Mouse (Mus musculus): ENCODE results near the gene Cpd.
A peak's percentile ranks its signal among the peaks of the same experiment; 100 is the strongest.

The Cpd gene

DNA sequence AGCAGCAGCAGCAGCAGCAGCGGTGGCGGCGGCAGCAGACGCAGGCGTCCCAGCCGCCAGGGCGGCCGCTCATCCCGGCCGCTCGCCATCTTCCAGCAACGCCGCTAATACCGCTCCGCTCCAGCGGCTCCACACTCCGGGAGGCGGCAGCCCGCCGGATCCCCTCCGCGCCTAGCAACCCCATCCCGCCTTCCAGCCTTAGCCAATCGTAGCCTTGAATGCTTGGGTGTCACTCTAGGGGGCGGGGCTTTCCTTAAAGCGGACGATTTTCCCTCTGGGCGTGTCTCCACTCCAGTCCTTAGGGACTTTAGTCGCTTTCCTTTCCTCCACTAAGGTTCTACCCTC, at the start of gene Cpd:
Cpd (minus strand) TSS at position 141 of the 345 bp plus-strand sequence.
- peak; percentile 94 to 95 for DNase-seq (ENCODE audit: low spot score in 2 of 2)

DNA sequence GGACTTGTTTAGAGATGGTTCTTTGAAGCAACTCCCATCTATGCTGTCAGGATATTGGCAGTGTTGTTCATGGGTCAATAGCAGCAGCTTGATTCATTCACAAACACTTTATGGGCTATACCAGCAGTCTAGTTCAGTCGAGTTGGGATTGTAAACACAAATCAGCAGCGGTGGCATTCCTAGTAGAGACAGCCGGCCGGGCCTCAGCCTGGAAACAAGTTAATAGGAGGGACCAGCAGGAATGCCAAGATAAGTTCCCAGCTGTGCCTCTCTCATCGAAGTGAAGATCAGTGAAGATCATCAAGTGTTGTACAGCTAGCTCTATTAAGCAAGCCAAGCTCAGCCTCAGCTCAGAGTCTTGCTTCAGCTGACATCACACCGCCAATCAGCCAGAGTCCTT, 49.5 kb upstream of the Cpd start:
- no peak for DNase-seq (ENCODE audit: low spot score in 2 of 2)

DNA sequence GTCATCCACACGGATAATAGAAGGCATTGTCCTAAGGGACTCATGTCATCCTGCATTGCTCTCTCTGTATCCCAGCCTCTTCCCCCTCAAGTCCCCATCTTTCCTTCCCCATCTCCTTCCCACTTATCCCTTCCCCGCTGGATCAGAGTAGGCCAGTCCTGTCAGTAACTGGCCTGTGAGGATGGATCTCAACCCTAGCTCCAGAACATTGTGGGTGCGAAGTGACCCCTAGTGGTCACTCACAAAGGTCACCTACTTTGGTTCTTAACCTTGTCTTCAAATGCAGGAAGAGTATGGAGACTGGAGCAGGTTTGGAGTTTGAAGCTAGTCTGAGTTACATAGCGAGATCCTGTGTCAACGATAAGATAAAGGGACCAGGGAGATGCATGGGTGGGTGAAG, 47.4 kb upstream of the Cpd start:
- no peak for DNase-seq (ENCODE audit: low spot score in 2 of 2)

DNA sequence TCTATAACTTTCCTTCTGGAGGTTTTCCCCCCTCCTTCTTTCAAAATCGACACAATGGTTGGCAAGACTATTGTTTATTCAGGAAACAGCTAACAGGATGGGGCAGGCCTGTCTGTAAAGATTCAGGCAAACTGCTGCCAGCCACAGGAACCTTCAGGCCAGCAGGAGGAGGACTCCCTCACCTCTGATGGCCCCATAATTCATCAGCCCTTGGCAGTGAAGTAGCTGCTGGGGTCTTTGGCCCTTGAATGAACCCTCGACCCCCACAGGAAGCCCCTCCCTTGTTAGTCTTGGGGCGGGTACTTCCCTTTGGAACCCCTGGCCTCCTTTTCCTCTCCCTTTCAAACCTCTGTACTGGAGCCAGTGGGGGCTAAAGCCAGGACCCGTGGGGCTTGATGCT, 46.8 kb upstream of the Cpd start:
- DNase-seq (ENCODE audit: low spot score in 2 of 2): no peak

DNA sequence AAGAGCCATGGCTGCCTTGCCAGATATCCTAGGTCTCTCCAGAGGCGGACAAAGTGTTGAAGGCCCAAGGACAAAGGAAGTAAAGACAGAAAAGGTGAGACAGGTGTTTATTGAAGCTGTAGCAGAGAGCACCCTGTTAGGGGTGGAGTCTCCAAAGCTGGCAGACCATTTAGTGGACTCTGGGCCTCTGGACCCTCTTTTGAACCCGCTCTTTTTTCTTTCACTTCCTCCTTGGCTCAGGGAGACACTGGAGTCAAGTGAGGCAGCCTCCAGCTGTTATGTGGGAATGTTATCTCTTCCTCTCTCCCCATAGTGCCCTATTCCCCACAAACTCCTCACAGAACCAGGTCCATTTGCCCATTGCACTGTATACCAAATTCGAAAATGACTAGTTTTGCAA, 46.2 kb upstream of the Cpd start:
- DNase-seq (ENCODE audit: low spot score in 2 of 2): no peak

DNA sequence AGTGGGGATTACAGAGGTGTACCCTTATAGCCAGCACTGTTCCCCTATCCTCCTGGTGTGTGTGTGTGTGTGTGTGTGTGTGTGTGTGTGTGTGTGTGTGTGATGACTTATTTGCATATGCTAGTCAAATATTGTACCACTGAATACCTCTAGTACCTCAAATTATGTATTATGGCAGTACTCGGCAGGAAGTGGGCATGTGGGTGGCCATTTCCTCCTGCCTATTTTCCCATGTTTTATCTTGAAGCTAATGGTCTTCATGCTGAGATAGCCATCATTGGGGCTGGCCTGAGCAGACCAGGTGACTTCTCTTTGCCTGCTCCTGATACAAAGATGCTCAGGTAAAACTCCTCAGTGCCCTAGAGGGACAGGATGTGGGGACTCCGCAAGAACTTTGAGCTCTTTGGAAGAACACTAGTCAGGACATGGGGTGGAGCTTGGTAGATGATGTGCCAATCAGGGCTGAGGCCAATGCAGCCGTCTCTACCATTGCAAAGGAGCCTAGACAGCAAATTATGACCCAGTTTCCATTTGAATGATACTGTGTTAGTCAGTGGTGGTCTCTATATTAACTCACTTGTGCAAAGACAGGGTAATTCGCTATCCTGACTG, 45.0 kb upstream of the Cpd start:
- DNase-seq (ENCODE audit: low spot score in 2 of 2): no peak

DNA sequence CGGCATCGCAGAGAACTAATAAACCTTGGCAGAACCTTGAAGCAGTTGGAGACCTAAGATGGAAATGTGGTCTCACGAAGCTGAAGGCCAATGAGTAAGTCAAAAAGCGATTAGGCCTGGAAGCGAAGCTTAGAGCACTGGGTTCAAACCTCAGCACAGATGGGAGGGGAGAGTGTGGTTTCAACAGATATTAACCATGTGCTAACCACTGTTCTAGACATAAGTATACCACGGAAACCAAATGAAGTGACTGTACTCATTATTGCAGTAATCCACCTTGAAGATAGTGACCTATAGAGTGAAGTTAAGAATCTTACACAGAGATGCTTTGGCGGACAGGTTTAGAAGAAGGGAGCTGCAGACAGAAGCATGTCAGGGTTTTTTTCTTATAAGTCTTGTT, 44.4 kb upstream of the Cpd start:
- DNase-seq (ENCODE audit: low spot score in 2 of 2): no peak

DNA sequence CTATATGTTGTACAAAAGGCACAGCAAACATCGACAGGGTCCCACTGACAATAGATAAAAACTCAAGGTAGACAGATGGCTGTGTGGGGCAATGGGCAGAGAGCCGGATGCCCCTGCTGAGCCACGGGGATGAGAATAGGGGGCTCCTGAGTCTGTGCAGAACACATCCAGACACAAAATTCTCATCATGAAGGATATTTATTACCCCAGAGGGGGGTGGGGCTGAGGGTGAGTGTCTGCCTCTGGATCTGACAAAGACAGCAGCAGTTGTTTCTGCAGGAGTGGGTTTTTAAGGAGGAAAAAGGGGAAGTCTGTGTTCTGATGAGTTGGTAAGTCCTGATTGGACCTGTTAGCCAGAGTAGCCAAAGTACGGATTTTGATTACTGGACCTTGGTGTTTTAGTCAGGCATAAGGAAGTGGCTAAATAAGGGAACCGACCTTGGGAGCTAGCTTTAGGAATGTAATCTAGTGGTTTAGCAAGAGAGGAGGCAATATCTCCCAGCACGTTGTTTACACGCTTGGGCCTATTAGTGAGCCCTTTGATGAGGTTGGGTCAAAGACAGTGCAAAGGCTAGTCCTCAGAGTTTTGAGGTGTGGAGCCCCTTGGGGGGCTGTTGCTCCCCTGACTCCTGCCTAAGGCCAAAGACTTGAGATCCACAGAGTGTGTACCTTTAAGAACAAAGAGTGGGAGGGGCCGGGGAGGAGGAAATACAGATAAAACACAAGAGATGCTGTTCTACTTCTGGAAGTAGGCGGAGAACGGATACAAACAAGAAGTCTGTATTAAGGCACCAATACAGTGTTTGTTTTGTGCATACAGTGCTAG, 42.7 kb upstream of the Cpd start:
- DNase-seq (ENCODE audit: low spot score in 2 of 2): no peak

DNA sequence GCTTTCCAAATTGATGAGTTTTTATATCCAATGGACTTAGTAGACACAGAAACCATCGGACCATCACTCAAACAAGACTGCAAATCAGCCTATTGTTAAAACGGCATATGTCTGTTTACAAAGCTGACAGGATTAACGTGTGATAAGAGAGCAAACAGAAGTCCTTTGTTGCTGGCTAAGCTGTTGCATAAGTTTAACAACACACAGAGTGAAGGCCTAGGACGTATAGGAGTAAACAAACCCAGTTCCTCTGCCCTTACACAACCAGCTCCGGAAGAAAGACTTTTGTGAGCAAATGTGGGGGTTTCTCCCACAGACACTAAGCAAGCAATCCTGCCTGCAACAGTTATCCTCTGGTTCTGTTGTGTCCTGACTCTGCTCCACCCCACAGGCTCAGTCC, 37.6 kb upstream of the Cpd start:
- no peak for DNase-seq (ENCODE audit: low spot score in 2 of 2)

DNA sequence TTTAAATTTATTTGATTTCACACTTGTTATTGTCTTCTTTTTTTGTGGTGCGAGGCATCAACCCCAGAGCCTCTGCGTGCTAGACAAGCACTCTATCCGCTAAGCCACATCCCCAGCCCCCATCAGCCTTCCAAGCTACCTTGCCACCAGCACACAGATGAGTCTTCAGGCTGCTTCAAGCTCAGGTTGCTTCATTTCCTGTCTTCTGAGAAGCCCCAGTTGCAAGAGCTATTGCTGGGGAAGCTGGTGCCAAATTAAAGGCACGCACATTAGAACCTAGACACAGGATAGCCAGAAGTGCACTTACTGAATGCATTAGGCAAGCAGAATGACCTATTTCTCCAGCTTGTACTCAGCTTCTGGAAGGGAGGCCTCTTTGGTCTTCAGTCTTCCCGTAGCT, 33.0 kb upstream of the Cpd start:
- no peak for DNase-seq (ENCODE audit: low spot score in 2 of 2)

DNA sequence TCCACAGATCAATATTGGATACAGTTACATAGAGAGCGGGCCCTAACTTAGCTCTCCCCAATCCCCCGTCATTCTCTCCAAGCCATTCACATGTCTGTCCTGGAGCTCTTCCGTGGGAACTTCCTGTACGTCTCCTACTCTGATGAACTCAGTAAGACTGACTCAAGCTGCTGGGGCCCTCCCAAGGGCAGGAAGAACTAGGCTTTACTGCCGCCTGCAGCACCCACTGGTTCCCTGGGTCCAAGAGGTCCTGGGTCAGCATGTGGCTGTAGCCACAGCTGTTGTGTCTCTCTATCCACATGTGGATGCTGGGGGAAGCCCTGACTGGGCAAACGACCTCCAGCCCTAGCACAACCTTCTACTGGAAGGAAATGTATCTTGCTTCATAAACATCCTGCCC, 27.9 kb upstream of the Cpd start:
- DNase-seq (ENCODE audit: low spot score in 2 of 2): no peak

DNA sequence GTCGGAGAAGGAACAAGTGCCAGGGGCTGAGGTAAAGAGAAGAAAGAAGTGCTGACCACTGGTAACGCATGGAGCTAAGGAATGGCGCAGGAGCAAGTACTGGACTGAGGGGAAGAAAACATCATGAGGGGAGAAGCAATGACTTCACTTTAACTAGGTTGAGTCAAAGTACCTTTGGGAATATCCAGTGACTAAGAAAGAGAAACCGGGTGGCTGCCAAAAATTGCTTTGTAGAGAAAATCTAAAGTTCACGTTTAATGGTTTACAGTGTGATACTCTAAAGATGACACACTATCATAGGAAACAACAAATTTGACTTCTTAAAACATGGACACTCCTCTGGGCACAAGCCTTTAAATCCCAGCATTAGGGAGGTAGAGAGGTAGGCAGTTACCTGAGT, 27.0 kb upstream of the Cpd start:
- DNase-seq (ENCODE audit: low spot score in 2 of 2): no peak

DNA sequence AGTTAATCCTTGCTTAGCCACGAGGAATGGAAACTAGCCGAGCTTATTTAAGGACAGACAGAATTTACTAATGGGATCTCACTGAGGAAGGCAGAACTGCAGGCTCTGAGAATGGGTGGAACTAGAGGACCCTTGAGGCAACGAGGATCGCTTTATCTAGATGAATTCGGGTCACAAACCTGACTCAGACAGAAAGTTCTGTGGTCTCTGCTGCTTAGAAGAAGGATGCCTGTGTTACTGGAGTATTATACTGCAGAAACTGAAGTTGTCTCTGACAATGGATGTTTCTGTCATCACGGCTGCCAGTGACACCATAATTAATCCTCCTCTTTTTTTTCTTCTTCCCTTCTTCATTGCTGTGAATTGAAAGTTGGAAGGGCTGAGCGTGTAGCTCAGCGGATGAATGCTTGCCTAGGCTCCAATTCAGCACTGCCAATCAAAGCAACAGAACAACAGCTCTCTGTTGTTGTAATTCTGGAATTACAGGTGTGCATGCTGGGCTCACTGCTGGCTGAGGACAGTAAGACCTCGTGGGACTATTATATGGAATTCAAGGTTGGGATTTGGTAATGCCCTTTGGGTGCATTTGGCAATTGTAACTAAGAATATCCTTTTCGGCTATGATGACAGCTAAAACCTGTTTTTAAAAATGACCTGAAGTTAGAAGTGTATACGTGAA, 25.9 kb upstream of the Cpd start:
- no peak for DNase-seq (ENCODE audit: low spot score in 2 of 2)

DNA sequence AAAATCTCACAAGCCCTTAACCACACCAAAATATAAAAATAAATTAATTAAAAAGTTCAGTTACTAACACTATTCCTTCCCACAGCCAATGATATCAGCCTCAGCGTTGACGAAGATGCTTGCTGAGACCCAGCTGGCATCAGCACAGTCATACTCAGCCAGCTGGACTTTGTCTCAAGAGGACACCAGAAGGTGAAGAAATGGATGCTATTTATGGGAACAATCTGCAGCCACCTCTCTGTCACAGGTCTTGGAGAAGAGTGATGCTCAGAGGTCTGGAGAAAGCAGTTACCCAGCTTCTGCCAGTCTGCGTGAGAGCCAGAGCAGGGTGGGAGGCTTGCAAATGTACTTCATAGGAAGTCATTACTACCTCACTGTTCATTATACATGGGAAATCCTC, 14.4 kb upstream of the Cpd start:
- DNase-seq (ENCODE audit: low spot score in 2 of 2): no peak

DNA sequence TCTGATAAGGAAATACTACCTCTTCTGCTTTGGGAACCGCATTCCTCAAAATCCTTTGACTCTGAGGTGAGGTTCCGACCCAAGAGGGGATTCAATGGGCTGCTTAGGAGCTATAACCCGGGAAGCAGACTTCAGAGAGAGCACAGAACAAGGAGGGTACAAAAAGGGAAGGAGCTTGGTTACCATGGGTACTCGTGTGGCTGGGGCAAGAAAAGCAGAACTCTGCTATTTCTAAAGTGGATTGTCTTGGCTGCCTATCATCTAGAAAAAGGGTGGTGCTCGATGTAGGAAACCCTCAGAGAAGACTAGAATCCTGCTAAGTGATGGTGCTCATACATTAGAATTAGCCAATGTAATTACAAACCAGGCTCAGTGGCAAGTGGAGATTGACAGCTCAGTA, 12.4 kb upstream of the Cpd start:
- DNase-seq (ENCODE audit: low spot score in 2 of 2): no peak

DNA sequence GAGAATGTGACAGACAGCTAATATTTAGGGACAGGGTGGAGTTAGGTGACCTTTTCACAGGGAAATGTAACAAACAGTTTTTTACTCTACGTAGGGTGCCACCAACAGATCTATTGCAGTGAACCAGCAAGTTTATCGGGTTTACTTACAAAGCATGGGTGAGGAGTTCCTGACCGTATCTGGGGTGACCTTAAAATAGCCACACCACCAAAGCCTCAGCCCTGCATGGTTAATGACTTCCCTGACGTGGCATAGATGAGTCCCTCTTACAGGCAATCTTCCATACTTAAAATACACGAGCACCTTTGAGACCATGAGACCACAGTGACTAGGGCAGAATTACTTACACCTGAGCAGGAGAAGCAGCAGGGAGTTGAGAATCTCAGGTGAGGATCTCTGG, 12.0 kb upstream of the Cpd start:
- DNase-seq (ENCODE audit: low spot score in 2 of 2): no peak

DNA sequence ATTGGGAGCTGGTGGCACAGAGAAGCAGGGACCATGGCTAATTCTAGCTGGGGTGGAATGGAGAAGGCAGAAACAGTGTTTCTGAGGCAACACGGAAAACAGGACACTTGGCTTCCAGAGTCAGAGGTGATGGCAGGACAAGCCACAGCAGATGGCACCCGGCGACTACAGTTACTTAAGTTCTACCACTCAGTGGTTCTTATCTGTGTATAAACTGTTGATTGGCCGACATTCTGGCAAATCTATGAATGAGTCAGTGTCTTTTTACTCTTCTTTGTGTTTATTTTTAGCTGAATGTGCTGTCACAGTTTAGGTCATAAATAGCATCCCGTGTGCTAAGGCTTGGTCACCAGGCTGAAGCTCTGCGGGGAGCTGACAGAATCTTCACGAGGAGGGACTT, 10.3 kb upstream of the Cpd start:
- peak in 1 of 2 experiments; percentile 10 for DNase-seq (ENCODE audit: low spot score in 2 of 2)

DNA sequence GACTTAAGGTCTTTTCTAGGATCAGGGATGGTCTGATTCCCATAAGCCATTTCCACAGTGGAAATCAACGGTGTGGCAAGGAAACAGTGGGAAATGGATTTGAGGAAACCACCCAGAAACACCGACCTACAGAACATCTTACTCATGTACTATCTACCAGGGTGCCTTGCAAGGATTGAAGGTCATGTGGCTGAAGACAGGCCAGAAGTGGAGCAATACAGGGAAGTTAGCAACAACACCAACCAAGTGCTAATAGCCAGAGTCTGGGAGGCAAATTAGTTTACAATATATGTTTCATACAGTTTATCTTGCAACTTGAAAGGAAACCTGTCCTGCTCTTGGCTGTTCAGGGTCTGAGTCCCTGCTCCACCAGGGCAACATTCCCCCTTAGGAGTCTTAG, 9.8 kb upstream of the Cpd start:
- DNase-seq (ENCODE audit: low spot score in 2 of 2): no peak

DNA sequence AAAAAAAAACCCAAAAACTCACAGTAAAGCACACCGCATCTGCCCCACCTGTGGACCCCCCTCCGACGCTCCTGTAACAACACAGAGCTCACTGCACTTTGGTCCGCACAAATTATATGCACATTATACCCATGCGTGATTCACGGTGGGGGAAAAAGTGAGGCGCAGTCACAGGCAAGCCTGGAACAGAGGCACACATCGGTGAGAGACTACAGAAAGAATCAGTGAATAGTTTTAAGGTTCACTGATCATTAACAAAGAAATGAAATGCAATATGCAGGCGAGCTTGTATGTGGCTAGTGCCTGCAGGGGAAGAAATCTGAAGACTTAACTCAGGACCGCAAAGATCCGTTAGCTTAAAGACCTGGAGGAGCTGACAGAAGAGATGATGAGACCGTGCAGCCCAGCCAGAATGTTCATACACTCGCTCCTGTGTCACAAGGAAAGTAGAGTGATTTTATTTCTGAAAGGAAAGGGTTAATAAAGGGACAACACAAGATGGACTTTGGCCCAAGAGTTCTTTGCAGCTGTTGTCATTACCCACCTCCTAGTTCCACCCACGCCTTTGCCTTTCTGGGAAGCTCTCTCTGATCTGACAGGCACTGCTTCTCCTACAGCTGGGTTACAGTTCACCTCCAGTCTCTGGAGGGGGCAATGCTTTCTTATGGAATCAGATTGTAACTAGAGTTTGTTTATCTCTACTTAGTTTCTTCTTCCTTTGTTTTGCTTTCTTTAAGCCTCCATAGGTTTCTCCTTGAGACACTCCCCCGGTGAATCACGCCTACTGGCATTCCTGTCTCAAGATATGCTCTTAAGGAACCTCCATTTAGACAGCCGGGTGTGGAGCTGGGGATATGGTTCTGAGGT, 7.9 kb upstream of the Cpd start:
- no peak for DNase-seq (ENCODE audit: low spot score in 2 of 2)

DNA sequence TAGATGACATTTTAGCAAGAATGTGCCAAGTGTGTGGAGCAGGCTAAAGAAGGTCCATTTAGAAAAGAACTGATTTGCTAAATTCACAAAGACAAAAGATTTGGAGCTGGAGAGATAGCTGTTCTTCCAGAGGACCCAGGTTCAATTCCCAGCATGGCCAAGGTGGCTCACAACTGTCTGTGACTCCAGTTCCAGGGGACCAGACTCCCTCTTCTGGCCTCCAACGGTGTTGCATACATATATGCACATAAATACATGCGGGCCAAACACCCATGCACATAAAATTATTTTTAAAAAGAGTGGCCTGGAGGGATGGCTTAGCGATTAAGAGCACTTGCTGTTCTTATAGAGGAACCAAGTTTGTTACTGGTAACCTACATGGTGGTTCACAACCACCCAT, 4.7 kb upstream of the Cpd start:
- no peak for DNase-seq (ENCODE audit: low spot score in 2 of 2)

DNA sequence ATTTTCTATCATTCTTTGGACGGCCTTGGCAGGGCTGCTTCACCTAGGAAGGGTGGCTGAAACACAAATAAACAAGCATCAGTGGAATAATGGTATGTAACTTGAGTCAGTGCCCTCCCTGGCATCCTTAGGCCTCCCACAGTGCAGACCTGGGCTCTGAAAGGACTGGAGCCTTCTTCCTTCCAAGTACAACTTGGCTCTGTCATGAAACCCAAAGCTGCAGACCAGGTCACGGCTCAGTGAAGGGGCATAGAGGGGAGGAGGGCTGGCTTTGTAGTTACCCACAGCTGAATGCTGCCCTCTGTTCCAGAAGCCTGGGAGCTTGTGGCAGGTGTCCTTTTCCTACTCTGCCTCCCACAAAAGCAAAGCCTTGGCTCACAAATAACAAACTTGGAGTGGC, 2.8 kb upstream of the Cpd start:
- no peak for DNase-seq (ENCODE audit: low spot score in 2 of 2)

DNA sequence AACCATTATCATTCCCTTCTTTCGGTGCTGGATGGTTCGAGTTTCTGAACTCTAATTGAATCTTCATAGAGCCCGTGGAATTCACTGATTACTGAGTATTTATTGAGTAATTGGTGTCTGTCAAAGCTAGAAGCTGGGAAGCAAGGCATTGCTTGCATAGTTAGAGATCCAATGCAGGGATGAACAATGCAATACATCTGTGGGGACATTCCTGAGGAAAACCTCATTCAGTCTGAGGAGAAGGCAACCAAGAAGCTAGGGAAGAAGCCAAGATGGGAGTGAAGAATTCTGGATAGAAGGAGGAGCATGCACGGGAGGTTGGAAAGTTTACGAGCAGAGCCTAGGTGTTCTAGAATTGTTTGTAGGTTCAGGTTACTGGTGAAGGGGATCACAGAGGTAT, 1.3 kb upstream of the Cpd start:
- DNase-seq (ENCODE audit: low spot score in 2 of 2): no peak
